Mouse (Mus musculus) adrenal gland, postnatal 14 days (tissue): ENCODE measurements around the gene Axin1. TPM values are rescaled to one million over a fixed set of nuclear protein-coding genes. Genes with fewer than 3 reads are reported as not detected.
A peak's percentile ranks its signal among the peaks of the same experiment; 100 is the strongest.
"Not testable (repeated sequence)": the region's sequence is repeated elsewhere in the genome, so short reads cannot be mapped to it uniquely, and the experiment has no call there.

Experiments
- DNase-seq: peaks from one replicate; pipeline ENCODE4 v3.0.0; 2021; ENCODE audit warnings: mixed read lengths
- total RNA-seq: library from RNA; stranded (reverse); gene quantifications from 2 replicates; pipeline ENCODE4 v1.2.3, GENCODE M21; 2021

Axin1 gene
- total RNA-seq, 1 experiment from 2014 or later, result 32.8 TPM

DNA sequence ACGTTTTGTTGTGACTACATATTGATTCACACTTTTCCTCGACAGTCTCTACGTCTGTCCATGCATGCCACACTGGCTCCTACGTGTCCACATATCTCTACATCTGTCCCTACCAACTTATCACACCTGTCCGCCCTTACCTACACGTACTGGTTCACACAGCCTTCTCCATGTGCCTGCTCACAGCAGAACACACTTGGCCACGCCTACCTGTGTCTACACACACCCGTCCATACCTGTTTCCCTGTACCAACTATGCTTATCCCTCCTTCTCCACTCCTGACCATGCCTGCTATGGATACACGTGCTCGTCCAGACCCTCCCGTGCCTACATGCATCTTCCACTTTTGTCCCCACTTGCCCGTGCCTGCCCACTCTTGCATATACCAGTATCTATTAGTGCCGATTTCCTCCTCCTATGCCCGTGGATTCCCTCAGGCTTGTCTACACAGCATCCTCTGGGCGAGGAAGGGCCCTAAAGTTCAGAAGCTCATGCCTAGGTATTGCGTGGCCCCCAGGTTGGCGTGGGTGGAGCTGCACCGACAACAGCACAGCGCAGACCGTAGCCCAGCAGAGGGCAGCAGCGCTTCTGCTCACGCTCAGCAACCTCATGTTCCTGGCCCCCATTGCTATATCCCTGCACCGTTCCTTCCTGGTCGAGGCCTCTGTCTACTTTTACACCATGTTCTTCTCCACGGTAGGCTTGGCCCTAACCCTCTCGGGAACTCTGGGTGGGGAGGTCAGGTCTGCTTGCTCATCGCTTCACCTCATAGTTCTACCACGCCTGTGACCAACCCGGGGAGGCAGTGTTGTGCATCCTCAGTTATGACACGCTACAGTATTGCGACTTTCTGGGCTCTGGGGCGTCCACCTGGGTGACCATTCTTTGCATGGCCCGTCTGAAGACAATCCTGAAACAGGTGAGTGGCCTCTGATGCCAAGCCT lies 18.4 kb upstream of the Axin1 start:
- peak; percentile 63 for DNase-seq

DNA sequence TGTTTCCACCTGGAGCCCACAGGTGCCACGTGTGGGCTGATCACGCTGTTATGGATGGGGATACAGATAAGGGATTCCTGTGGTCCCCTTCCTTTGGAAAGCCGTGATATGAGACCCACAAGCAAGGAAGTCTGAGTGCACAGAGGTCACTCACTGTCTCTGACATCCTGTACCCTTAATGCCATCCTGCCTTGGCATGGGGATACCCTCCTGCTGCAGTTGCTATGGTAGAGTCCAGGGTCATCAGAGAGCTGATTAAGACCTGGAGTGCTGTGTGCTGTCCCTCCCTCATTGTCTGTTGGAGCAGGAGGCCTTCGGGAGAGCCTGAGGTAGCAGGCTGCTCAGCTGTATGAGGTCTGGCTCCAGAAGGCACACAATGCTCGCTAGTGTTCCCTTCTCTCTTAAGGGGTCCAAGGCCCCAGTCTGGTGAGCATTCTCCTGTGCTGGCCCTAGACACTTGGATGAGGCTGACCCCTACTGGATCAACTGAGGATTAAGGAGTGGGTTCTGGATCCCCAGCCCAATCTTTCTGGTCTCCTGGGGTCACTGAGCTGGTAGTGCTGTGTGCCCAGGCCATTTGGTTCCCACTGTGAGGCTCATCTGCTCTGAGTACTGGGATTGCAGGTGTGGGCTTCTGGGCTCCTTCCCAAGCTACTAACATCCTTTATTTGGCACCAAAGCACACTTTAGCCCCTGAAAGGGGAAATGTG lies 15.9 kb upstream of the Axin1 start:
- DNase-seq, result no peak

- peak; percentile 94 for DNase-seq
Observed at GRCm38 (mm10) chr17:26123267-26123684, 15.2 kb upstream of the Axin1 start, which contains the start of gene Mrpl28. Gene Mrpl28 (plus strand): TSS chr17:26123500.

DNA sequence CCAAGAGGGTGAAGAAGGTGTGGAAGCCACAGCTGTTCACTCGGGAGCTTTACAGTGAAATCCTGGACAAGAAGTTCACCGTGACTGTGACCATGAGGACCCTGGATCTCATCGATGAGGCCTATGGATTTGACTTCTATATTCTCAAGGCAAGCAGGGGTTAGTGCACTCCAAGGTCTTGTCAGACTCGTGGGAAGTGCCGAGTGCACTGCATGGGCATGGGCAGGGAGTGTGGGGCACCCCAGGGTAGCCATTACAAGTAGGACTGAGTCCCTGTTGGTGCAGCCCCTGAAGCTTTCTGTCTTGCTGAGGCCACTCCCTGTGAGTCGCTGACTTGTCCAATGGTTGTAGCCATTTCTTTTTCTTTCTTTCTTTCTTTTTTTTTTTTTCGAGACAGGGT lies 13.9 kb upstream of the Axin1 start:
- DNase-seq, result no peak

- no peak for DNase-seq
Observed at GRCm38 (mm10) chr17:26125226-26125625, 13.3 kb upstream of the Axin1 start.

GRCm38 (mm10) chr17:26131062-26131732 lies 7.3 kb upstream of the Axin1 start:
- no peak for DNase-seq

DNA sequence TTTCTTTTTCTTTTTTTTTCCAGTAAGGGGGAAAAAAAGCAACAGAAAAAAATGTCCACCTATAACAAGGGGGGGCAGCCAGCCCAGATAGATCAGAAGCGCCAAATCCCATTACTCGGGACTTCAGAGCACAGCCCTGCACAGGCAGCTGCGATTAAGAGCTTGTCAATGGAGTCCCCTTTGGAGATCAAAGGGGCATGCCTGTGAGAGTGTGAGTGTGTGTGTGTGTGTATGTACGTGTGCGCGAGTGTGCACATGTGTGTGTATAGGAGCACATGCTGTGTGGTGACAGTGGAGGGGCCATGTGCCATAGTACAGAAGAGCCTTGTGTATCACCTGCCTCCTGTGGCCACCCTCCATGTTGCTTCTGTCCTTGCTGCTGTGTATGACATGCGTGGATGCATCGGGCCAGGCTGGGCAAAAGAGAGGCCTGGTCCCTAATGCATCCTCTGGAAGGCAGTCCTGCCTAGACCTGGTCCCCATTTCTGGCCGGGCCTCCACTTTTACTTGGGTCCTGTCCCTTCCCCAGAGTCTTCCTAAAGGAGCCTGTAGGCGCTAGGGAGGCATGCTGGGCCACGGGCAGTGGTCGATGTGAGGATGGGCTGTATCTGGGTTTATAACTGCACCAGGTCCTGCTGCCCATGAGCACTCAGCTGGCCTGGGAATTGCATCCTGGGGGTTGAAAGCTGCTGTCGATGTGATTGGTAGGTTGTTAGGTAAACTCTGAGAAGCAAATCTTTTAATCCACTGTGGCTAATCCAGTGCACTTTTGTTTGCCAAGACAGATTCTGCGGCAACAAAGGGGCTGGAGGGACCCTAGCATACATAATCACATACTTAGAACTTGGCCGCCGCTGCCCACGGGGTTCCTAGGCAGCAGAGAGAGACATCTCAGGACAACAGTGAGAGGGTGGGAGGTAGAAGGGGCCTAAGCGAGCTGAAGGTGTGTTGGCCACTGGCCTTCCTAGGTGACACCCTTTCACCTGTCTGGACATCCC lies 6.3 kb upstream of the Axin1 start:
- DNase-seq, result no peak

DNA sequence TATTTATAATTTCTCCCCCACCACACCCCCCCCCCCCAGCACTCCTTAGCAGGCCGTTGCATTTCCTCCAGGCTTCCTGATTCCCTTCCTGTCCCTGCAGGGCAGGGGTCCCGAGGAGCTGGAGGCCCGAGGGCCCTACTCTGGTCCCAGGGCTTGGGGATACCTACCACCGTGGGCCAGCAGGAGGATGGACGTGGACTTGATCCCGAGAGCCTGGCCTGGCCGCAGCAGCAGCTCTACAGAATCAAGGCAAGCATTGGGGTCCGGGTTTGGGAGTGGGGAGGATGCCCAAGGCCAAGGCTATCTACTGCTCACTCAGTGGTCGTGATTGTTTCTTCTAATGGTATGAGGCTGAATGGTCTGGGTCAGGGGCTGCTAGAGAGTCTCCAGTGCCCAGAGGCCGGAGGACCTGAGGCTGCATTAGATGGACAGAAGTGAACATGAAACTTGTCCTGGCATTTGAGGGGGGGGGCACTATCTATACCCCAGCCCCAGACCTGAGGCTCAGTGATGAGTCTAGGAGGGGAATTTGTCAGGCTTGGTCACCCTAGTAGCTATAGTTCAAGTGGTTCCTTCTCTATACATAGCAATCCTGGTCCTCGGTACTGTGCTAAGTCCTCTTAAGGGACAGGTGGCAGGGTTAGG lies 1.3 kb upstream of the Axin1 start:
- DNase-seq, result no peak

DNA sequence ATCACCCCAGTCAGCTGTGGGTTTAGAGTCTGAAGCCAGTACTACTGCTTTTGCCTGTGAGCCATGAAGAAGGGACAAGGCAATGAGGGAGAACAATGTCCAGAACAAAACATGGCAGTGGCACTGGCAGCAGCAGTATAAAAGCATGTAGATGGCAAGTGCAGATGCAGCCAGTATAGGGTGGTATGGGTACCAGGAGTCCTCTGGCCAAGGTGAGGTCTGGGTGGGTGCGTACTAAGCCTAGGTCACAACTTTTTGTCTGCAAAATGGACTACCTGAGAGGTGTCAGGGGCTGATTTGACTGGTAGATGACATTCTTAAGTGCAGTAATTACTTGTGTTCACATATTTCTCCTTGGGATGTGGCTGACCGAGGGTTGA lies 747 bp upstream of the Axin1 start:
- no peak for DNase-seq

DNA sequence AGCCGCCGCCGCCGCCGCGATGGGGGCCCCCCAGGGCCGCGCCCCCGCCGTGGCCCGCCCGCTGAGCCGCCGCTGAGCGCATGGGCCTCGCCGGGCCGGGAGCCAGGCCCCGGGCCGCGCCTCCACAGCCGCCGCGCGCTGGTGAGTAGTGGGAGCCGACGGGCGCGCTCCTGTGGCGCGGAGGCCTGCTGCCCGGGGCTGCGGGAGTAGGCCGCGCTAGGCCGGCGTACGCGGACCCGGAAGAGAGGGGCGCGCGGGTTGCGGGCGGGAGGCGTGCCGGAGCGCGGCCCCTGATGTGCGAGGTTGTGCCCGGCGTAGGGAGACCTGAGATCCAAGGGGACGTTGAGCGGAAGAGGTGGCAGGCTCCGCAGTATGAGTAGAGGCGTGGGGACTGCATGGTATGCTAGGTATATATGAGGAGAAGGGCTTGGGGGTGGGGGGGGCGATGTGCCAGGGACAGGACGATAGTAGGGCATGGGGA lies 453 bp downstream of the Axin1 start:
- peak; percentile 78 for DNase-seq

GRCm38 (mm10) chr17:26142796-26143195 lies 4.3 kb downstream of the Axin1 start:
- DNase-seq, result no peak

- no peak for DNase-seq
Observed at GRCm38 (mm10) chr17:26143386-26143785, 4.9 kb downstream of the Axin1 start.

DNA sequence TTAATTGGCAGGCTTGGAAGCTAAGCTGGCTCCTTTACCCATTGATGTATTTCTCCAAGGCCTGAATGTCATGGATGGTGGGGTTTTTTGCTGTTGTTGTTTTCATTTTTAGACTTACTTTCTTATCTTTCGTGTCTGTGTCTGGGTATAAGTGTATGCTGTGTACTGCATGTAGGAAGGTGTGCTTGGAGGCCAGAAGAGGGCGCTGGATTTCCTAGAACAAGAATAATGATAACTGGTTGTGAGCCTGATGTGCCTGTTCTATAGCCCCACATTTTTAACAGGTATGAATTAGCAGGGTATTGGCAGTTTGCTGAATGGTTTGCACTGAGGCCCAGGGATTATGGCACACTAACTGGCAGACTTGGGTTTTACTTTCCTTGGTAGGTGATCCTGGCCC lies 10.6 kb downstream of the Axin1 start:
- no peak for DNase-seq

- DNase-seq, result no peak
Observed at GRCm38 (mm10) chr17:26151886-26152630, 13.6 kb downstream of the Axin1 start.

DNA sequence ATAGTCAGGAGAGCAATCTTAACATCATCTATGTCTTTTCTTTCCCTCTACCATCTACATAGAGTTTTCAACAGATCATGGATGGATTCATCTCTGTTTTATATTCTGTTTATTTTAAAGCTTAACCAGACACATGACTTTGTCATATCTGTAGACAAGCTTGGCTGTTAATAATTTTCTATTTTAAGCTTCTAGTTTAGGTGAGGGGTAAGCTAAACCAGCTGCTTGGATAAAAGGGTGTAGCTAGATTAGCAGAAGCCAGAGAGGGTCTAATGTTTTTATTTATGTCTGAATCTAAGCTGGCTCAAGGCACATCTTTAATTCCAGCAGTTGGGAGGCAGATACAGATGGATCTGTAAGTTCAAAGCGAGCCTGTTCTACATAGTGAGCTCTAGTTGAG lies 24.2 kb downstream of the Axin1 start:
- DNase-seq, result no peak

DNA sequence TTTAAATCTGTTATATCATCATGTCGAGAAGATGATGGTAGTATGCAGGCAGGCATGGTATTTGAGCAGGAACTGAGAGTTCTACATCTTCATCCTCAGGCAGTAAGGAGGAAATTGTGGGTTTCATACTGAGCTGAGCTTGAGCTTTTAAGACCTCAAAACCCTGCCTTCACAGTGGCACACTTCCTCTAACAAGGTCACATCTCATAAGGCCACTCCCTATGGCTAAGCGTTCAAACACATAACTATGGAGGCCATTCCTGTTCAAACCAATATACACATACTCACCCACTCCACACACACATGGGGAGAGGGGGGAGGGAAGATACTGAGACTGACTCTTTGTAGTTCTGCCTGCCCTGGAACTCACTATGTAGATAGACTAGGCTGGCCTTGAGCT lies 29.6 kb downstream of the Axin1 start:
- DNase-seq, result no peak

DNA sequence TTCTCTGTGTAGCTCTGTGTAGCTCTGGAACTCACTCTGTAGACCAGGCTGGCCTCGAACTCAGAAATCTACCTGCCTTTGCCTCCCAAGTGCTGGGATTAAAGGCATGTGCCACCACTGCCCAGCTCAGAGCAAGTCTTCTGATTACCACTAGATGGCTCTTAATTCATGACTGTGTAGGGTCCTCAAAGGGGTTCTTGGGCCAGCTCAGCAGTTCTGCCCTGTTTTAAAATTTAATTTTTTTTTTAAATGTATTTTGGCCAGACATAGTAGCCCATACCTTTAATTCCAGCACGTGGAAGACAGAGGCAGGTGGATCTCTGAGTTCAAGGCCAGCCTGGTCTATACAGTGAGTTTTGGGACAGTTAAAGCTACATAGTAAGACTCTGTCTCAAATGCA lies 36.8 kb downstream of the Axin1 start:
- not testable (repeated sequence) for DNase-seq

DNA sequence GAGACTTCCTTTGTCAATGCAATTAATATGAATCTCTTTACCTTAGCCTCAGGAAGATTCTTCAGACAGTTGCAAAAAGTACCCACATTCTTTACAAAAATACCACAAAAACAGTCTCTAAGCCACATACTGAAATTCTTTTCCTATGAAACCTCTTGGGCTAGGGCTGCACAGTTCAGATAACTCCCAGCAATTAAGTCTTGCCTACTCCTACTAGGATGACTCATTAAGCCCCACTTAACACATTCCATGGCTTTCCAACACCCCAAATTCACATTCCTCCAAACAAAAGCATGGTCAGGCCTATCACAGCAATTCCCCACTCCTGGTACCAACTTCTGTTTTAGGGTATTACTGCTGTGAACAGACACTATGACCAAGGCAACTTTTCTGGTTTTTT lies 40.1 kb downstream of the Axin1 start:
- no peak for DNase-seq

- DNase-seq, result no peak
Observed at GRCm38 (mm10) chr17:26181179-26181578, 42.7 kb downstream of the Axin1 start.

DNA sequence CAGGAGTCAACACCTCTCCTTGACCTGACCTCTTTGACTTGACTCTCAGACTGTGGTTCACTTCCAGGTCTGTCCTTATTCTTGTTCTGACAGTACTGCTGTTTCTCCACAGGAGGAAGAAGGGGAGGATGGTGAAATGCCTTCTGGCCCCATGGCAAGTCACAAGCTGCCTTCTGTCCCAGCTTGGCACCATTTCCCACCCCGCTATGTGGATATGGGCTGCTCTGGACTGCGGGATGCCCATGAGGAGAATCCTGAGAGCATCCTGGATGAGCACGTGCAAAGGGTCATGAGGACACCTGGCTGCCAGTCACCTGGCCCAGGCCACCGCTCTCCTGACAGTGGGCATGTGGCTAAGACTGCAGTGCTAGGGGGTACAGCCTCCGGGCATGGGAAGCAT lies 49.1 kb downstream of the Axin1 start:
- no peak for DNase-seq
